Mouse (Mus musculus): ENCODE results near the gene Cldn1.
A peak's percentile ranks its signal among the peaks of the same experiment; 100 is the strongest.

Gene Cldn1

GRCm38 (mm10) chr16:26371325-26372053 is at the start of gene Cldn1:
Cldn1 (minus strand) TSS chr16:26371841.
- peak; percentile 44 to 77 for DNase-seq (ENCODE audit: low spot score in 2 of 2)

- DNase-seq (ENCODE audit: low spot score in 2 of 2), result no peak
These were observed 47.0 kb upstream of the Cldn1 start for GRCm38 (mm10) chr16:26418616-26419015.

GRCm38 (mm10) chr16:26404070-26404469 is 32.4 kb upstream of the Cldn1 start:
- DNase-seq (ENCODE audit: low spot score in 2 of 2), result no peak

GRCm38 (mm10) chr16:26400971-26401370 is 29.3 kb upstream of the Cldn1 start:
- no peak for DNase-seq (ENCODE audit: low spot score in 2 of 2)

GRCm38 (mm10) chr16:26400549-26400948 is 28.9 kb upstream of the Cldn1 start:
- DNase-seq (ENCODE audit: low spot score in 2 of 2), result no peak

- no peak for DNase-seq (ENCODE audit: low spot score in 2 of 2)
These were observed 19.3 kb upstream of the Cldn1 start for GRCm38 (mm10) chr16:26390936-26391335.

- no peak for DNase-seq (ENCODE audit: low spot score in 2 of 2)
These were observed 14.5 kb upstream of the Cldn1 start for GRCm38 (mm10) chr16:26386159-26386558.

- no peak for DNase-seq (ENCODE audit: low spot score in 2 of 2)
These were observed 12.5 kb upstream of the Cldn1 start for GRCm38 (mm10) chr16:26384112-26384649.

- DNase-seq (ENCODE audit: low spot score in 2 of 2), result no peak
These were observed 5.5 kb upstream of the Cldn1 start for GRCm38 (mm10) chr16:26377170-26377569.

GRCm38 (mm10) chr16:26370127-26370526 is 1.5 kb downstream of the Cldn1 start:
- no peak for DNase-seq (ENCODE audit: low spot score in 2 of 2)

- DNase-seq (ENCODE audit: low spot score in 2 of 2), result no peak
These were observed 2.5 kb downstream of the Cldn1 start for GRCm38 (mm10) chr16:26369044-26369730.

GRCm38 (mm10) chr16:26368121-26368520 is 3.5 kb downstream of the Cldn1 start:
- no peak for DNase-seq (ENCODE audit: low spot score in 2 of 2)

GRCm38 (mm10) chr16:26360694-26361093 is 10.9 kb downstream of the Cldn1 start:
- no peak for DNase-seq (ENCODE audit: low spot score in 2 of 2)

- DNase-seq (ENCODE audit: low spot score in 2 of 2), result no peak
These were observed 12.0 kb downstream of the Cldn1 start for GRCm38 (mm10) chr16:26359619-26360018.

- no peak for DNase-seq (ENCODE audit: low spot score in 2 of 2)
These were observed 12.7 kb downstream of the Cldn1 start for GRCm38 (mm10) chr16:26358898-26359297.

GRCm38 (mm10) chr16:26357863-26358780 is 13.5 kb downstream of the Cldn1 start:
- DNase-seq (ENCODE audit: low spot score in 2 of 2), result no peak

GRCm38 (mm10) chr16:26355513-26355912 is 16.1 kb downstream of the Cldn1 start:
- no peak for DNase-seq (ENCODE audit: low spot score in 2 of 2)

GRCm38 (mm10) chr16:26350786-26351185 is 20.9 kb downstream of the Cldn1 start:
- no peak for DNase-seq (ENCODE audit: low spot score in 2 of 2)

GRCm38 (mm10) chr16:26348809-26349208 is 22.8 kb downstream of the Cldn1 start:
- DNase-seq (ENCODE audit: low spot score in 2 of 2), result no peak

GRCm38 (mm10) chr16:26316281-26316680 is 55.4 kb downstream of the Cldn1 start:
- DNase-seq (ENCODE audit: low spot score in 2 of 2), result no peak

GRCm38 (mm10) chr16:26314815-26315214 is 56.8 kb downstream of the Cldn1 start:
- DNase-seq (ENCODE audit: low spot score in 2 of 2), result no peak

- no peak for DNase-seq (ENCODE audit: low spot score in 2 of 2)
These were observed 62.2 kb downstream of the Cldn1 start for GRCm38 (mm10) chr16:26309402-26309801.
